Mouse (Mus musculus) splenic B cell, adult 2 months (primary cell): Measurements from ENCODE around the gene Shld2.
A peak's percentile ranks its signal among the peaks of the same experiment; 100 is the strongest.

Experiments used
- DNase-seq: peaks from one replicate; pipeline ENCODE4 v3.0.0-alpha.2; 2011; ENCODE audit warnings: low read depth, low spot score
- H3K27me3 ChIP-seq: 2 replicates; pipeline ENCODE4 v1.6.1; 2012; ENCODE audit warnings: mild to moderate bottlenecking, low read length, moderate library complexity, mixed read lengths; ENCODE audit not compliant: control insufficient read depth, poor library complexity, insufficient read depth, severe bottlenecking
- H3K36me3 ChIP-seq: 2 replicates; pipeline ENCODE4 v1.6.1; 2012; ENCODE audit warnings: mild to moderate bottlenecking, low read length, moderate library complexity, mixed read lengths; ENCODE audit not compliant: control insufficient read depth, poor library complexity, insufficient read depth, severe bottlenecking

Gene Shld2

GRCm38 (mm10) chr14:34311691-34312090 is 1.4 kb upstream of the Shld2 start:
- no peak for DNase-seq
- Histone ChIP-seq H3K36me3 (0 out of 2 replicates have a peak, but pooled peaks cover 2% of the 10 kb centered on the region), H3K27me3 (no peaks in the 10 kb centered on the region)

DNA sequence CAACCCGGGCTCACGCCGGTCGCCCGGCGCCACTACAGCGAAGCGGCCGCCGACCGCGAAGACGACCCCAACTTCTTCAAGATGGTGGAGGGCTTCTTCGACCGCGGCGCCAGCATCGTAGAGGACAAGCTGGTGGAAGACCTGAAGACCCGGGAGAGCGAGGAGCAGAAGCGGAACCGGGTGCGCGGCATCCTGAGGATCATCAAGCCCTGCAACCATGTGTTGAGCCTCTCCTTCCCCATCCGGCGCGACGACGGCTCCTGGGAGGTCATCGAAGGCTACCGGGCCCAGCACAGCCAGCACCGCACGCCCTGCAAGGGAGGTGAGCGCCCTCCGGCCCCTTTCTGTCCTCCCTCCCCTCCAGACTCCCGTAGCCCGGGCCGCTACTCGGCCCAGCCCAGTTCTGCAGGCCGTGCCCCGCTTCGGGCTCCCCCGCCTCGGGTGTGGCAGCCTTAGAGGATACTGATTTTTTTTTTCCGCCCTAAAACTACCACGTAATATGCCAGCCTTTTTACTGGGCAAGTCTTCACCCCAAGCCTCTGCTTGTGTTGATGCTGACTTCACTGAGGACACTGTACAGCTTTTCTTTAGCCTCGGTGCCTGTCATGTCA is 833 bp upstream of the Shld2 start:
- peak; percentile 49 for DNase-seq
- Histone ChIP-seq H3K36me3 (0 out of 2 replicates have a peak, but pooled peaks cover 2% of the 10 kb centered on the region), H3K27me3 (no peaks in the 10 kb centered on the region)

DNA sequence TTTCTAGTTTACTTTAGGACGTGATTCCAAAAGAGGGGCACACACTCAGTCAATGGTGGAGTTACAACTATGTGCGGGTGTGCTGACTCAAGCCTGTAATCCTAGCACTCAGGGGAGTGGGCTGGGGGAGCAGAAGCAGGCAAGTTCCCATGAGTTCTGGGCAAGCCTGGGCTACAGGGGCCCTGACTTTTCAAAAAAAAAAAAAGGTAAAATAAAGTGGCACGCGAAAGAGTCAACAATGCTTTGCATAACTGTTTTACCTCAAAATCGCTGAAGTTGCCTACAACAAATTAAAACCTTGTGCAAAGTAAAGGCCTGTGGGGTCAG is 423 bp downstream of the Shld2 start:
- no peaks in the 10 kb centered on the region for H3K36me3 ChIP-seq
- no peak for DNase-seq
- no peaks in the 10 kb centered on the region for H3K27me3 ChIP-seq

DNA sequence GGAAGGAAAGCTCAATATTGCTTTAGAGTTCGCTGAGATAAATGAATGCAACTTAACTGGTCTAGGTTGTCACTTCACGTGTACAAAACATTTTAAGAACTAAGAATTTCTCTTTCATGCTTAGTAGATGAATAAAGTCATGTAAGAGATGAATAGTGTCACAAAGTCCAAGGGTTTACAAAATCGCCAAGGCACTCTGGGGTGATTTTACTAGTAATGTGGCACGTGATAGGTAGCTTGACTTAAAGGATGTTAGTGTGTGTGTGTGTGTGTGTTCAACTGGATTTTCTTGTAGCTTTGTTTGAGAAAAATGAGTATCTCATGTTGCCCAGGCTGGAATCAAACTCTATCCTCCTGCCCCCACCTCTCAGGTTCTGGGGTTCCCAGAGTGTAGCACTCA is 1.0 kb downstream of the Shld2 start:
- Histone ChIP-seq H3K27me3 (no peaks in the 10 kb centered on the region), H3K36me3 (no peaks in the 10 kb centered on the region)
- DNase-seq, result no peak

GRCm38 (mm10) chr14:34303265-34303680 is 7.0 kb downstream of the Shld2 start:
- no peak for DNase-seq
- Histone ChIP-seq H3K27me3 (no peaks in the 10 kb centered on the region), H3K36me3 (no peaks in the 10 kb centered on the region)

- Histone ChIP-seq H3K27me3 (no peaks in the 10 kb centered on the region), H3K36me3 (no peaks in the 10 kb centered on the region)
- no peak for DNase-seq
Measured at GRCm38 (mm10) chr14:34302681-34303242, 7.5 kb downstream of the Shld2 start.

DNA sequence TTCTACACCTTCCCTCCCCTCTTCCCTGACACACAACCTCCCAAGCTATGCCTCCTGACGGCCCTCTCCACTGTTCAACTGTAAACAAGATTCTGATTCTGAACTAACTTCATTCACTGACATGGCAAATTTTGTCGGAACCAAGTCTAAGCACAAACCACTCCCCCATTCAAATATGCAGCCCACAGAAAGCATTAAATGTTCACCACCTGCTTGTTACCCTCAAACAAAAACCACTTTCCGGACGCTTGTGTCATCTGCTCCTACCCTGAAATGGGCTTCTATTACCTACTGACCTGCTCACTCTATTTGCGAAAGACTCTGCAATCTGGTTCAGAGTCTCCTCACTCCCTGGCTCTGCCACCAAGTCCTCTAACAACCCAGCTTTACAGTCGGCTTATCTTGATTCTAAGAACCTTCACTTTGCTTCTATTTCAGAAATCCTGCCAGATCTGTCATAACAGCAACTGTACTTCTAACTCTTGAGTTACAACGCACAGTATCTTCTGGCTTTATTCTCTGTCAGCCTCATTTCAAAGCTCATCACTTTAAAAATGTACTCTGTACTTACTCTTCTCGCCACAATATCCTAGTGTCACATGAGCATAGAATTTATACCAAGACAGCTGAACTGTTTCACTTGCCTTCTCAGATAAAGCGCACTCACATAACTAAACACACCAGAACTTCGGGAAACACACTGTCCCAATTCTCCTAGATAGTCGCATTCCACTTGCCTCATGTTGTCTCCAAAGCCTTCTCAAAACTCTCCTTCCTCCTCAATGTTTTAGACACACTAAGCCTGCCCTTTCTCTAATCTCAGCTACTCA is 11.2 kb downstream of the Shld2 start:
- Histone ChIP-seq H3K27me3 (no peaks in the 10 kb centered on the region), H3K36me3 (no peaks in the 10 kb centered on the region)
- no peak for DNase-seq

DNA sequence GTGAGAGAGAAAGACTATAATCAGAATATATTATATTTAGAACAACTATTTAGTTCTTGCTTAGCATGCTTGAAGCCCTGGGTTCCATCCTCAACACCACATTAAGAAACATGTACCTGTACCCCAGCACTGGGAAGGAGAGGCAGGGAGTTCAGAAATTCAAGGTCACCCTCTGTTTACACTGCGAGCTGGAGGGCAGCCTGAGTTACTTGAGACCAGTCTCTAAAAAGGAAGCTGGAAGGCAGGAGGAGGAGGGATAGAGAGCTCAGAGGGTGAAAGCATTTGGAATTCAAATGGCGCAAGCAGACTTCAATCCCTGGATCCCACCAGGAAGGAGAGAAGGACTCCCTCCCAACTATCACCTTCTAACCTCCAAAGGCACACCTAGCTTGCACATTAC is 12.7 kb downstream of the Shld2 start:
- no peaks in the 10 kb centered on the region for H3K36me3 ChIP-seq
- no peaks in the 10 kb centered on the region for H3K27me3 ChIP-seq
- DNase-seq, result no peak

DNA sequence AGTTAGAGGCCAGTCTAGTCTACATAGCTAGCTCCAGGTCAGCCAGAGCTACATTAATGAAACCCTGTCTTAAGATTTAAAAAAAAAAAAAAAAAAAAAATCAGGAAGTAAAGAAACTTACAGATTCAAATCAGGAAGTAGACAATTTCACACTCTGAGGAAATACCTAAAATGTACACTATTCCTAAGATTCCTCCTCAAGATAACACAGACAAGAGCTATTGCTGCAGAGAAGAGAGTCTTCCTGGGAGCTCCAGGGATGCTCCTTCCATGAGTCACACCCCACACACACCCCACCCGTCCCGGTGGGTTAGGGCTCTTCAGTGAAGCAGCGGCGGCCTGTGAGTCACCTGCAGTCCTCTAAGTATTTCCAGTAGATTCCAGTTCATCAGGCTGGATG is 13.3 kb downstream of the Shld2 start:
- no peaks in the 10 kb centered on the region for H3K27me3 ChIP-seq
- DNase-seq, result peak; percentile 20
- H3K36me3 ChIP-seq, result no peaks in the 10 kb centered on the region

DNA sequence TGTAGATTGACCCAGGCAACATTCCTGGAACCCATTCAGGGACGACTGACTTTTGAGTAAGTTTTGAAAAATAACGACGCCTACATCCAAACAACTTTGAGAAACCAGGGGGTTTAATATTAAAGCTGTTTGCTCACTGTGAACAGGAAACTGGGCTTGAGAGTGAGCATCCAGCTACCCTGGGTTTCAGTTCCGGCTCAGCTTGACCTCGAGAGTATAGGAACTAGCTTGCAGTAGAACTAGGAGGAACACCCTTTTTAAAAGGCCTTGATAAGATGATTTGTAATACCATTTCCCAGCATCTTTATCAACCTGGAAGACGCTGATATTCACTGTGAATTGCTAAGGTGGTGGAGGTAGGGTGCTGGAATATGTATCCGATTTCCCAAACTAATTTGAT is 13.9 kb downstream of the Shld2 start:
- H3K36me3 ChIP-seq, result no peaks in the 10 kb centered on the region
- no peaks in the 10 kb centered on the region for H3K27me3 ChIP-seq
- DNase-seq, result peak; percentile 61

- DNase-seq, result no peak
- no peaks in the 10 kb centered on the region for H3K27me3 ChIP-seq
- H3K36me3 ChIP-seq, result no peaks in the 10 kb centered on the region
Measured at GRCm38 (mm10) chr14:34293641-34294040, 16.7 kb downstream of the Shld2 start.

GRCm38 (mm10) chr14:34290229-34290628 is 20.1 kb downstream of the Shld2 start:
- H3K36me3 ChIP-seq, result no peaks in the 10 kb centered on the region
- no peak for DNase-seq
- no peaks in the 10 kb centered on the region for H3K27me3 ChIP-seq

DNA sequence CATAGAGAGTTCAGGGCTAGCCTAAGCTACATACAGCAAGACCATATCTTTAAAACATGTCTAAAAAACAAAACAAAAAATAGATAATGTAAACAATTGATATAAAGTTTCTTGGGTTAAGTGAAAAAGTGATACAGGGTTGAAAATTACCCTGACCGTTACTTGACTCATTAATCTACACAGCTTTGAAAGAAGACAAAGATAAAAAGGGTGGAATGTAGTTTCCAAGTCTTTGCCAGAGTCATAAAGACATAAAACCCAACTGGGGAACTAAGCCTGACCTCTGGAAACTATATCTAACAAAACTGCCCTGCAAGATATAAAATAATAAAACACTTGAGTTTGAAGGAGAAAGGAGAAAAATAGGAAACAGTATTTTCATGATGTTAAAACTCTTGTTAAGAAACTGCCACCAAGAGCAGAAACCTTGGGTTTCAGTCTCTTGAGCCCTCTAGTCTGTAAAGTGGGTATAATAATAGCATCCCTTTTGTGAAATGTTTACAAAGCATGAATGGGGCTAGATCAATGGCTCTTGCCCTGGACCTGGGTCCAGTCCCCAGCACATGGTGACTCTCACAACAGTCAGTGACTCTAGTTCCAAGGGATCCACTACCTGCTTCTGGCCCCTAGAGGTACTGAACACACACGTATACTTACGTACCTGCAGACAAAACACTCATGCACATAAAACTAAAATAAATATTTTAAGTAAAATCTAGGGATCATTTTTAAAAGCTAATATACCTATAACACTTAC is 20.9 kb downstream of the Shld2 start:
- DNase-seq, result no peak
- no peaks in the 10 kb centered on the region for H3K27me3 ChIP-seq
- no peaks in the 10 kb centered on the region for H3K36me3 ChIP-seq

DNA sequence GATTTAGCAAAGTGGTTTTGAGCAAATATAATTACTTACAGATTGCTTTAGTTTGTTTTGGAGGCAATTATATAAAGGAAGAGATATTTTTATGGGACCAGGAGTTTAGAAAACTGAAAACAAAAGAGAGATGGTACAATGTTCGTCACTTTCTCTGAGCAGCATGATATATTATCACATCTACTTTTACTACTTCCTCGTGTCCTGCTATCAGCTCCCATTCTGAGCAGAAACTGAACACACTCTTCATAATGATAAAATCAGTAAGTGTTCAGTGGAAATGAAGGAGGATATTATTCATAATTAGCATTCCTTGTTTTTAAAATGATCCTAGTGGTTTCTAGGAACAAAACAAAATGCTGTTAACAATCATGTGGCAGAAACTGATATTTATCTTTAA is 21.9 kb downstream of the Shld2 start:
- Histone ChIP-seq H3K27me3 (no peaks in the 10 kb centered on the region), H3K36me3 (no peaks in the 10 kb centered on the region)
- no peak for DNase-seq

GRCm38 (mm10) chr14:34281736-34282269 is 28.5 kb downstream of the Shld2 start:
- DNase-seq, result no peak
- Histone ChIP-seq H3K27me3 (no peaks in the 10 kb centered on the region), H3K36me3 (no peaks in the 10 kb centered on the region; the same call in 1 of the 2 replicates)
